In the genomic region with DNA sequence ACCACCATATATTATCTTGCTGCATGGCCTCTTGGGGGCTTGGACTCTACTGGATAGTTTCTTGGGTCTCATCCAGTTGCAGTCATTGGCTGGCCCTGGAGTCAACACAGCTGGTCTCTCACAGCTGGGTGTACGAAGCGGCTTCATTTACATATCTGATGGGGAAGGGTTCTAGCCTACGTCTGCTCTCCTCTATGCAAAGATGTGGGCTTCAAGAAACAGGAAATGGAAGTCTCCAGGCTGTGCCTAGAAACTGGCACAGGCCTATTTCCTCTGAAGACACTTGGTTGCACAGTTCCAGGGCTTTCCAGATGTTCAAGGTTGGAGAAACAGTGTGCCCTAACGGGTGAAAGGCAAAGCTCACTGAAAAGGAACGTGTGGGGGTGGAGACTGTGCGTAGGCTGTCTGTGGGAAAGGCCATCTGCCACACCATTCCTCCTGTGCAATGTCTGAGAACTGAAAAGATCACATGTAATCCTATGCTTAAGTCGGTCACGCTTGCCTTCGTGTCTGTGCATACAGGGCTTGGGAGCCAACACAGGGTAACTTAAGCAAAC, we compare ENCODE assay signal across 8 mouse cellular contexts. TPM values are rescaled to one million over a fixed set of nuclear protein-coding genes. Genes with fewer than 3 reads are reported as not detected.
DNase-seq lines count a peak whose midpoint lies in the region; ATAC-seq lines count a peak whose summit lies in the region.

No protein-coding gene starts in this region.

- H3K4me2 ChIP-seq in neural tube, embryonic 15.5 days: no peak overlapping the region

- H3K4me3 ChIP-seq in neural tube, embryonic 15.5 days (replicated peaks): no peak overlapping the region

- no peaks in the 10 kb centered on the region for H3K27me3 ChIP-seq in neural tube, embryonic 15.5 days (replicated peaks)

- H3K9ac ChIP-seq in neural tube, embryonic 15.5 days (replicated peaks): no peak overlapping the region

- WGBS in neural tube, embryonic 15.5 days: 66% methylated on average over 9 of the region's 9 CpGs

- ATAC-seq in neural tube, embryonic 15.5 days (ENCODE audit: low FRiP score): 0 out of 2 replicates have a peak, but pooled peaks have one; percentile 37
- ATAC-seq in monocyte, adult 5-6 weeks (replicated peaks; ENCODE audit: insufficient number of reproducible peaks, low FRiP score, low TSS enrichment, poor library complexity, severe bottlenecking): no peak

- no peaks in the 10 kb centered on the region for H3K36me3 ChIP-seq in neural tube, embryonic 15.5 days

- H3K27ac ChIP-seq in neural tube, embryonic 15.5 days (replicated peaks): 0 out of 2 replicates have a peak overlapping the region, but pooled peaks have one; percentile 2

- peak; percentile 50 for DNase-seq in layer of hippocampus, adult 9-11 months
- DNase-seq in layer of hippocampus, postnatal 25 days (ENCODE audit: extremely low spot score in 1 of 2, low spot score in 1 of 2): no peak
- peak; percentile 47 to 60 for DNase-seq in cerebellum, postnatal 14 days
- DNase-seq in heart, postnatal 4 days: peak; percentile 52
- no peak for DNase-seq in thymus, postnatal 4 days
- DNase-seq in spleen, postnatal 10 days (ENCODE audit: low spot score in 2 of 2): no peak

- H3K4me1 ChIP-seq in neural tube, embryonic 15.5 days: peaks cover 30% of the 10 kb centered on the region

- H3K9me3 ChIP-seq in neural tube, embryonic 15.5 days (replicated peaks): no peaks in the 10 kb centered on the region

RNA-seq across cellular contexts. Expression of gene Sema5a, which starts 20.8 kb away (rescaled TPM):
- total RNA-seq in layer of hippocampus, postnatal 25 days (2021): 100 to 1,000 TPM in 1 of 2 experiments, 10 to 100 TPM in 1; 83.3 to 107 TPM
- 10 to 100 TPM; 29.5 to 30.7 TPM for total RNA-seq in heart, postnatal 4 days (2021)
- polyA plus RNA-seq in neural tube, embryonic 15.5 days (2015; fragmentation: Nextera tagmentation; extraction: Ambion mirVana): 12.9 and 14.0 TPM in 2 replicates
- total RNA-seq in monocyte, adult 5-6 weeks (2017): 0.10 to 0.53 TPM in 2 of 3 replicates, not detected in the other

Comparison
In these comparisons a context has a peak if more than half of its experiments do, and no peak if none do; other contexts are left out.
1. DNase-seq: peak in layer of hippocampus, adult 9-11 months (single experiment), cerebellum, postnatal 14 days (2 of 2) and heart, postnatal 4 days (single experiment); none in layer of hippocampus, postnatal 25 days (0 of 2), thymus, postnatal 4 days (single experiment) and spleen, postnatal 10 days (0 of 2).
2. RNA of gene Sema5a, which starts 20.8 kb away (total RNA-seq): 83.3 to 107 TPM in layer of hippocampus, postnatal 25 days and 29.5 to 30.7 TPM in heart, postnatal 4 days; 0.10 to 0.53 TPM in monocyte, adult 5-6 weeks; every median in the first group is over 10 times any median in the second.